Mouse (Mus musculus) myocyte (in vitro differentiated cells): ENCODE results near the gene Fam198b. TPM values are rescaled to one million over a fixed set of nuclear protein-coding genes. Genes with fewer than 3 reads are reported as not detected.

ENCODE experiments used
- H3K27me3 ChIP-seq: one replicate; pipeline ENCODE4 v1.6.1; 2011; ENCODE audit not compliant: control insufficient read depth, insufficient read depth, insufficient read length
- H3K36me3 ChIP-seq: one replicate; pipeline ENCODE4 v1.6.1; 2011; ENCODE audit not compliant: control insufficient read depth, insufficient read depth
- H3K4me2 ChIP-seq: one replicate; pipeline ENCODE4 v1.6.1; 2011; ENCODE audit warnings: low read depth, control low read depth
- H3K4me3 ChIP-seq: one replicate; pipeline ENCODE4 v1.5.1; 2011; ENCODE audit warnings: mild to moderate bottlenecking, control low read depth, moderate library complexity
- H3K79me2 ChIP-seq: one replicate; pipeline ENCODE4 v1.6.1; 2011; ENCODE audit not compliant: control insufficient read depth, insufficient read depth
- H3ac ChIP-seq: one replicate; pipeline ENCODE4 v1.6.1; 2011; ENCODE audit not compliant: control insufficient read depth, insufficient read length
- CEBPB ChIP-seq: IDR thresholded peaks from 2 replicates; pipeline ENCODE4 v1.6.1; 2011; ENCODE audit warnings: mild to moderate bottlenecking, moderate library complexity; ENCODE audit not compliant: poor library complexity, insufficient read depth, severe bottlenecking
- E2F4 ChIP-seq: IDR thresholded peaks from one replicate; pipeline ENCODE4 v1.6.1; 2011; ENCODE audit warnings: mild to moderate bottlenecking, control low read depth, moderate library complexity; ENCODE audit not compliant: insufficient read depth
- MAX ChIP-seq: IDR thresholded peaks from one replicate; pipeline ENCODE4 v1.6.1; 2011; ENCODE audit warnings: low read depth, mild to moderate bottlenecking, control low read depth
- MYOD1 ChIP-seq, 3 experiments: IDR thresholded peaks; one replicate each; pipeline ENCODE4 v1.6.1; 2011; ENCODE audit warnings: control low read depth in 2 of 3, low read depth in 2 of 3, mild to moderate bottlenecking in 2 of 3, moderate library complexity in 1 of 3; ENCODE audit not compliant: insufficient read length in 2 of 3, control insufficient read depth in 1 of 3
- MYOG ChIP-seq, 3 experiments: IDR thresholded peaks; one replicate each; pipeline ENCODE4 v1.6.1; 2011; ENCODE audit warnings: control low read depth in 2 of 3, low read depth in 2 of 3, mild to moderate bottlenecking in 2 of 3; ENCODE audit not compliant: insufficient read length in 2 of 3, control insufficient read depth in 1 of 3, insufficient read depth in 1 of 3
- POLR2A ChIP-seq: IDR thresholded peaks from one replicate; pipeline ENCODE4 v1.6.1; 2011; ENCODE audit warnings: low read depth, mild to moderate bottlenecking, control low read depth, moderate library complexity; ENCODE audit not compliant: insufficient read length
- POLR2AphosphoS2 ChIP-seq: IDR thresholded peaks from one replicate; pipeline ENCODE4 v1.6.1; 2011; ENCODE audit warnings: low read depth, control low read depth; ENCODE audit not compliant: insufficient read length
- REST ChIP-seq: IDR thresholded peaks from one replicate; pipeline ENCODE4 v1.6.1; 2011; ENCODE audit warnings: mild to moderate bottlenecking, control low read depth, moderate library complexity; ENCODE audit not compliant: insufficient read depth, insufficient read length
- SRF ChIP-seq: IDR thresholded peaks from one replicate; pipeline ENCODE4 v1.6.1; 2011; ENCODE audit warnings: low read depth; ENCODE audit not compliant: control insufficient read depth, insufficient read length
- TCF12 ChIP-seq: IDR thresholded peaks from one replicate; pipeline ENCODE4 v1.6.1; 2011; ENCODE audit warnings: mild to moderate bottlenecking, control low read depth; ENCODE audit not compliant: poor library complexity, insufficient read depth, severe bottlenecking
- TCF3 ChIP-seq: IDR thresholded peaks from one replicate; pipeline ENCODE4 v1.6.1; 2011; ENCODE audit warnings: low read depth, control low read depth; ENCODE audit not compliant: insufficient read length
- USF1 ChIP-seq: IDR thresholded peaks from one replicate; pipeline ENCODE4 v1.6.1; 2011; ENCODE audit warnings: low read depth, mild to moderate bottlenecking, control low read depth, moderate library complexity
- polyA plus RNA-seq: library from polyadenylated mRNA; unstranded; fragments of >200 nt; fragmentation: generic; extraction: Trizol; gene quantifications from one replicate; pipeline ENCODE4 v1.2.1, GENCODE M21; 2012; ENCODE audit warnings: missing spikeins

Fam198b gene
- polyA plus RNA-seq, 1 experiment, result 1.8 TPM

DNA sequence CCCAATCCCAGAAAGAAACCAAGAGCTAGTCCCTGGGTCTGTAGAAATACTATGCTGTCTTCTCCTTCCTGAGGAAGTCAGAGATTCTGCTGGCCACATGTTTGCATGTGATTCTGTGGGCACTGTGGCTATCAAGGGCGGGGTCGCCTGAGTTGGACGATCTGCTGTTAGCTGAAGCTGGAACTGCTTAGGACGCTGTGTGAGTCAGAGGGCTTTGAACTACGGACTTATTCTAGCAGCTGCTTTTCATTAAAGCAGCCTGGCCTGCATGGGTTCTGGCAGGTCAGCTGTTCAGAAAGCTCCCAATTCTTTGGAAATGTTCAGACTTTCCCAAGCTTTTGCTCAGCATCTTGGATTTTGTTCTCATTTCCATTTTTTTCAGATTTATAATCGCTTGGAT is 51.9 kb downstream of the Fam198b start:
- TF ChIP-seq POLR2AphosphoS2 (no peak), TCF3 (peak; percentile 11), SRF (no peak), MYOD1 (IDR thresholded peaks at IDR 0.05; ENCODE audit: control insufficient read depth in 1 of 3, insufficient read length in 2 of 3, low read depth in 2 of 3) (peak; percentile 68 to 84 (median 76)), E2F4 (no peak), MYOG (IDR thresholded peaks at IDR 0.05; ENCODE audit: control insufficient read depth in 1 of 3, insufficient read depth in 1 of 3, insufficient read length in 2 of 3, low read depth in 2 of 3) (peak in 2 of 3 experiments; percentile 19 to 75), TCF12 (peak; percentile 82), MAX (peak; percentile 19), POLR2A (no peak), USF1 (peak; percentile 27)
- no peaks in the 10 kb centered on the region for H3K79me2 ChIP-seq
- peak overlapping the region; percentile 62 for H3K4me2 ChIP-seq
- H3ac ChIP-seq, result no peak overlapping the region
- no peak overlapping the region for H3K4me3 ChIP-seq
- H3K36me3 ChIP-seq, result no peaks in the 10 kb centered on the region
- H3K27me3 ChIP-seq, result no peaks in the 10 kb centered on the region

GRCm38 (mm10) chr3:79936730-79937447 is 52.6 kb downstream of the Fam198b start:
- Histone ChIP-seq H3ac (no peak overlapping the region), H3K4me3 (no peak overlapping the region), H3K4me2 (peak overlapping the region; percentile 62), H3K36me3 (no peaks in the 10 kb centered on the region), H3K79me2 (no peaks in the 10 kb centered on the region), H3K27me3 (no peaks in the 10 kb centered on the region)
- TF ChIP-seq E2F4, result no peak
- TF ChIP-seq TCF12, result no peak
- TF ChIP-seq POLR2AphosphoS2, result no peak
- TF ChIP-seq CEBPB, result no peak
- no peak for TF ChIP-seq MYOD1 (IDR thresholded peaks at IDR 0.05; ENCODE audit: control insufficient read depth in 1 of 3, insufficient read length in 2 of 3, low read depth in 2 of 3)
- TF ChIP-seq REST, result no peak
- no peak for TF ChIP-seq MAX
- no peak for TF ChIP-seq USF1
- no peak for TF ChIP-seq TCF3
- TF ChIP-seq POLR2A, result no peak
- TF ChIP-seq MYOG (IDR thresholded peaks at IDR 0.05; ENCODE audit: control insufficient read depth in 1 of 3, insufficient read depth in 1 of 3, insufficient read length in 2 of 3, low read depth in 2 of 3), result no peak
- no peak for TF ChIP-seq SRF

- H3K4me2 ChIP-seq, result no peak overlapping the region
- TF ChIP-seq MAX (no peak), USF1 (peak; percentile 79), CEBPB (no peak), TCF3 (no peak), MYOD1 (IDR thresholded peaks at IDR 0.05; ENCODE audit: control insufficient read depth in 1 of 3, insufficient read length in 2 of 3, low read depth in 2 of 3) (peak in 1 of 3 experiments; percentile 6), SRF (no peak)
- H3K79me2 ChIP-seq, result no peaks in the 10 kb centered on the region
- no peaks in the 10 kb centered on the region for H3K27me3 ChIP-seq
- no peak overlapping the region for H3K4me3 ChIP-seq
- no peak overlapping the region for H3ac ChIP-seq
- no peaks in the 10 kb centered on the region for H3K36me3 ChIP-seq
Measured at GRCm38 (mm10) chr3:79947736-79948135, 63.4 kb downstream of the Fam198b start.

GRCm38 (mm10) chr3:79948151-79948550 is 63.8 kb downstream of the Fam198b start:
- Histone ChIP-seq H3K36me3 (no peaks in the 10 kb centered on the region), H3K4me2 (peak overlapping the region; percentile 44), H3K4me3 (no peak overlapping the region), H3ac (no peak overlapping the region), H3K27me3 (no peaks in the 10 kb centered on the region), H3K79me2 (no peaks in the 10 kb centered on the region)
- no peak for TF ChIP-seq E2F4
- TF ChIP-seq SRF, result no peak
- TF ChIP-seq TCF12, result no peak
- no peak for TF ChIP-seq MYOG (IDR thresholded peaks at IDR 0.05; ENCODE audit: control insufficient read depth in 1 of 3, insufficient read depth in 1 of 3, insufficient read length in 2 of 3, low read depth in 2 of 3)
- TF ChIP-seq POLR2A, result no peak
- TF ChIP-seq POLR2AphosphoS2, result no peak
- no peak for TF ChIP-seq TCF3
- no peak for TF ChIP-seq USF1
- TF ChIP-seq REST, result no peak
- no peak for TF ChIP-seq MYOD1 (IDR thresholded peaks at IDR 0.05; ENCODE audit: control insufficient read depth in 1 of 3, insufficient read length in 2 of 3, low read depth in 2 of 3)
